Mouse (Mus musculus): Measurements from ENCODE around the gene Lhx9.

DNA sequence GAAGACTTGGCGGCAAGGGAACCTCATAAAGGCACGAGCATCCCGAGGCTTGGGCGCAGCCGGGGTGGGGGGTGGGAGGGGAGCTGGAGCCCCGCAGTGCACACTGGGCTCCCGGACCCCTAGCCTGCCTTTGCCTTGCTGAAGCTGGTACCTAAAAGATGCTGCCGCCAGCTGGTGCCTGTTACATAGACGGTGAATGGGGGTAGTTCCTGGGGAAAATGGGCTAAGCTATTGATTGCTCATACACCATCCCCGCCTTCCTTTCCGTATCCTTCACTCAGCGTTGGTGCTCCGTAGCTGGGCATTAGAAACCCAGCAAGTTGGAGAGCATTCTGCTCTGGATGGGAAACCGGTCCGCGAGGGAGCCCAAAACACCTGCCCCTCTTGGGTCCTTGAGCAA is 351 bp downstream of the Lhx9 start:
- no peak for TF ChIP-seq CTCF (IDR thresholded peaks at IDR 0.05; ENCODE audit: low read depth, low read length)
- TF ChIP-seq GATA1 (IDR thresholded peaks at IDR 0.05; ENCODE audit: borderline replicate concordance, low read length), result no peak
- no peak for TF ChIP-seq GATA2 (IDR thresholded peaks at IDR 0.05; ENCODE audit: borderline replicate concordance, low read depth, low read length)
- no peak for TF ChIP-seq POLR2AphosphoS5 (IDR thresholded peaks at IDR 0.05; ENCODE audit: insufficient replicate concordance, low read depth, low read length)

Data from G1E (cell line).